Mouse (Mus musculus) embryonic facial prominence, embryonic 15.5 days (tissue): ENCODE results near the gene Immp2l. TPM values are rescaled to one million over a fixed set of nuclear protein-coding genes. Genes with fewer than 3 reads are reported as not detected.

Experiments used
- ATAC-seq: fragments of 200-750 bp; cut with Nextera tagmentation; 2 replicates; pipeline ENCODE4 v1.8.0; 2017; ENCODE audit warnings: low read depth, moderate TSS enrichment; ENCODE audit not compliant: insufficient number of reproducible peaks, low FRiP score, low TSS enrichment
- H3K27ac ChIP-seq: fragments of 300-500 bp; sonication (generic); replicated peaks from 2 replicates; pipeline ENCODE4 v1.5.1; 2015; ENCODE audit warnings: mild to moderate bottlenecking, inconsistent platforms
- H3K27me3 ChIP-seq: fragments of 300-500 bp; sonication (generic); 2 replicates; pipeline ENCODE4 v1.6.1; 2015; ENCODE audit warnings: inconsistent platforms
- H3K36me3 ChIP-seq: fragments of 300-500 bp; sonication (generic); 2 replicates; pipeline ENCODE4 v1.6.1; 2015; ENCODE audit warnings: mild to moderate bottlenecking, inconsistent platforms
- H3K4me1 ChIP-seq: fragments of 300-500 bp; sonication (generic); 2 replicates; pipeline ENCODE4 v1.6.1; 2015; ENCODE audit warnings: inconsistent platforms
- H3K4me2 ChIP-seq: fragments of 300-500 bp; sonication (generic); replicated peaks from 2 replicates; pipeline ENCODE4 v1.6.1; 2015; ENCODE audit warnings: mild to moderate bottlenecking, inconsistent platforms
- H3K4me3 ChIP-seq: fragments of 300-500 bp; sonication (generic); replicated peaks from 2 replicates; pipeline ENCODE4 v1.5.1; 2015; ENCODE audit warnings: mild to moderate bottlenecking, inconsistent platforms
- H3K9ac ChIP-seq: fragments of 300-500 bp; sonication (generic); 2 replicates; pipeline ENCODE4 v1.6.1; 2015; ENCODE audit warnings: inconsistent platforms
- H3K9me3 ChIP-seq: fragments of 300-500 bp; sonication (generic); replicated peaks from 2 replicates; pipeline ENCODE4 v1.6.1; 2016; ENCODE audit warnings: inconsistent platforms
- WGBS: fragments of 180-500 bp; shearing (Covaris S2); methylation state at CpG from one replicate; pipeline ENCODE4 v1.1.7; 2015; 5-methylcytosine and 5-hydroxymethylcytosine counted together
- polyA plus RNA-seq: library from polyadenylated mRNA; unstranded; fragments of >200 nt; fragmentation: Nextera tagmentation; extraction: Ambion mirVana; gene quantifications from 2 replicates; pipeline ENCODE4 v1.2.1, GENCODE M21; 2015

Gene Immp2l
- polyA plus RNA-seq, 1 experiment from 2014 or later = 11.2 TPM

- Histone ChIP-seq H3K9ac (no peak overlapping the region), H3K27ac (no peak overlapping the region), H3K4me3 (no peak overlapping the region), H3K4me1 (no peaks in the 10 kb centered on the region), H3K36me3 (no peaks in the 10 kb centered on the region), H3K4me2 (no peak overlapping the region), H3K9me3 (no peaks in the 10 kb centered on the region), H3K27me3 (no peaks in the 10 kb centered on the region)
- WGBS = 86% methylated on average over 4 of the region's 4 CpGs
- no peak for ATAC-seq
Measured at GRCm38 (mm10) chr12:41551578-41551977, 527.7 kb downstream of the Immp2l start.

GRCm38 (mm10) chr12:41557832-41558231 is 533.9 kb downstream of the Immp2l start:
- Histone ChIP-seq H3K36me3 (no peaks in the 10 kb centered on the region), H3K9ac (no peak overlapping the region), H3K4me1 (no peaks in the 10 kb centered on the region), H3K4me3 (no peak overlapping the region), H3K4me2 (no peak overlapping the region), H3K27ac (no peak overlapping the region), H3K9me3 (no peaks in the 10 kb centered on the region), H3K27me3 (no peaks in the 10 kb centered on the region)
- WGBS = 38% methylated on average over 3 of the region's 3 CpGs
- no peak for ATAC-seq

- Histone ChIP-seq H3K4me3 (no peak overlapping the region), H3K4me1 (no peaks in the 10 kb centered on the region), H3K27ac (no peak overlapping the region), H3K27me3 (no peaks in the 10 kb centered on the region), H3K9ac (no peak overlapping the region), H3K4me2 (no peak overlapping the region), H3K9me3 (no peaks in the 10 kb centered on the region), H3K36me3 (no peaks in the 10 kb centered on the region)
- WGBS = 49% methylated on average over 5 of the region's 5 CpGs
- no peak for ATAC-seq
Measured at GRCm38 (mm10) chr12:41558956-41559735, 535.3 kb downstream of the Immp2l start.

- Histone ChIP-seq H3K9me3 (no peaks in the 10 kb centered on the region), H3K27ac (0 out of 2 replicates have a peak overlapping the region, but pooled peaks have one; percentile 8), H3K36me3 (no peaks in the 10 kb centered on the region), H3K4me3 (no peak overlapping the region), H3K27me3 (no peaks in the 10 kb centered on the region), H3K4me2 (peak overlapping the region; percentile 42), H3K4me1 (peaks cover 9% of the 10 kb centered on the region), H3K9ac (no peak overlapping the region)
- ATAC-seq = no peak
- 16% methylated on average over 18 of the region's 18 CpGs for WGBS
Measured at GRCm38 (mm10) chr12:41565540-41566432, 541.9 kb downstream of the Immp2l start.

- no peaks in the 10 kb centered on the region for H3K36me3 ChIP-seq
- ATAC-seq = no peak
- no peak overlapping the region for H3K4me3 ChIP-seq
- H3K27ac ChIP-seq = no peak overlapping the region
- no peaks in the 10 kb centered on the region for H3K9me3 ChIP-seq
- H3K4me1 ChIP-seq = peaks cover 9% of the 10 kb centered on the region
- no peaks in the 10 kb centered on the region for H3K27me3 ChIP-seq
- H3K9ac ChIP-seq = no peak overlapping the region
- peak overlapping the region; percentile 42 for H3K4me2 ChIP-seq
- WGBS = 21% methylated on average over 1 of the region's 1 CpGs
Measured at GRCm38 (mm10) chr12:41566433-41566794, 542.5 kb downstream of the Immp2l start.

GRCm38 (mm10) chr12:41573754-41574153 is 549.9 kb downstream of the Immp2l start:
- Histone ChIP-seq H3K4me1 (no peaks in the 10 kb centered on the region), H3K27ac (no peak overlapping the region), H3K9me3 (no peaks in the 10 kb centered on the region), H3K36me3 (no peaks in the 10 kb centered on the region), H3K9ac (no peak overlapping the region), H3K4me3 (no peak overlapping the region), H3K4me2 (no peak overlapping the region), H3K27me3 (no peaks in the 10 kb centered on the region)
- no peak for ATAC-seq
- 55% methylated on average over 3 of the region's 3 CpGs for whole genome bisulfite sequencing

GRCm38 (mm10) chr12:41575221-41575620 is 551.3 kb downstream of the Immp2l start:
- Histone ChIP-seq H3K27me3 (no peaks in the 10 kb centered on the region), H3K27ac (no peak overlapping the region), H3K4me3 (no peak overlapping the region), H3K9me3 (no peaks in the 10 kb centered on the region), H3K4me1 (no peaks in the 10 kb centered on the region), H3K36me3 (no peaks in the 10 kb centered on the region), H3K4me2 (no peak overlapping the region), H3K9ac (no peak overlapping the region)
- no peak for ATAC-seq
- 47% methylated on average over 4 of the region's 4 CpGs for WGBS

- ATAC-seq = no peak
- Histone ChIP-seq H3K9me3 (no peaks in the 10 kb centered on the region), H3K4me2 (no peak overlapping the region), H3K27me3 (no peaks in the 10 kb centered on the region), H3K27ac (no peak overlapping the region), H3K36me3 (no peaks in the 10 kb centered on the region), H3K4me3 (no peak overlapping the region), H3K9ac (no peak overlapping the region), H3K4me1 (no peaks in the 10 kb centered on the region)
- 70% methylated on average over 5 of the region's 5 CpGs for WGBS
Measured at GRCm38 (mm10) chr12:41593401-41593800, 569.5 kb downstream of the Immp2l start.

GRCm38 (mm10) chr12:41594037-41594436 is 570.1 kb downstream of the Immp2l start:
- no peak overlapping the region for H3K9ac ChIP-seq
- no peak for ATAC-seq
- H3K27me3 ChIP-seq = no peaks in the 10 kb centered on the region
- no peak overlapping the region for H3K4me2 ChIP-seq
- H3K4me3 ChIP-seq = no peak overlapping the region
- no peaks in the 10 kb centered on the region for H3K9me3 ChIP-seq
- H3K4me1 ChIP-seq = no peaks in the 10 kb centered on the region
- no peaks in the 10 kb centered on the region for H3K36me3 ChIP-seq
- WGBS = 80% methylated on average over 4 of the region's 4 CpGs
- no peak overlapping the region for H3K27ac ChIP-seq

- no peak overlapping the region for H3K4me2 ChIP-seq
- H3K27me3 ChIP-seq = no peaks in the 10 kb centered on the region
- H3K36me3 ChIP-seq = no peaks in the 10 kb centered on the region
- H3K9ac ChIP-seq = no peak overlapping the region
- 58% methylated on average over 3 of the region's 3 CpGs for WGBS
- H3K27ac ChIP-seq = no peak overlapping the region
- H3K4me3 ChIP-seq = no peak overlapping the region
- no peaks in the 10 kb centered on the region for H3K4me1 ChIP-seq
- no peak for ATAC-seq
- H3K9me3 ChIP-seq = no peaks in the 10 kb centered on the region
Measured at GRCm38 (mm10) chr12:41615271-41615670, 591.4 kb downstream of the Immp2l start.

- no peaks in the 10 kb centered on the region for H3K9me3 ChIP-seq
- H3K9ac ChIP-seq = no peak overlapping the region
- H3K36me3 ChIP-seq = no peaks in the 10 kb centered on the region
- H3K4me2 ChIP-seq = no peak overlapping the region
- H3K27me3 ChIP-seq = no peaks in the 10 kb centered on the region
- 78% methylated on average over 6 of the region's 6 CpGs for WGBS
- no peak overlapping the region for H3K27ac ChIP-seq
- ATAC-seq = no peak
- H3K4me3 ChIP-seq = no peak overlapping the region
- no peaks in the 10 kb centered on the region for H3K4me1 ChIP-seq
Measured at GRCm38 (mm10) chr12:41621341-41621740, 597.5 kb downstream of the Immp2l start.
